Mouse (Mus musculus) G1E (cell line): Measurements from ENCODE around the gene F7.

Experiments used
- CTCF ChIP-seq: IDR thresholded peaks from 2 replicates; pipeline ENCODE4 v1.5.1; 2012; ENCODE audit warnings: low read depth, low read length, inconsistent platforms, mixed read lengths
- GATA1 ChIP-seq: IDR thresholded peaks from 2 replicates; pipeline ENCODE4 v1.6.1; 2012; ENCODE audit warnings: borderline replicate concordance, low read length, inconsistent platforms, mixed read lengths
- POLR2AphosphoS5 ChIP-seq: IDR thresholded peaks from 2 replicates; pipeline ENCODE4 v1.6.1; 2012; ENCODE audit warnings: low read depth, low read length, inconsistent platforms; ENCODE audit not compliant: insufficient replicate concordance

GRCm38 (mm10) chr8:12999793-13000192 lies 26.0 kb upstream of the F7 start:
- TF ChIP-seq CTCF = no peak
- TF ChIP-seq GATA1 = no peak
- TF ChIP-seq POLR2AphosphoS5 = no peak
